Mouse (Mus musculus): ENCODE measurements at regions not wholly inside any gene's neighbourhood (a gene's known extent, or its start where the extent isn't known, plus 50 kb on each side); places are given as distances from the start of the nearest gene placed in this dataset.

GRCm38 (mm10) chr16:56380680-56381079 lies 97.0 kb upstream of the Abi3bp start:
- no peak for DNase-seq (ENCODE audit: low spot score)
- Histone ChIP-seq H3K27ac (replicated peaks) (no peak overlapping the region), H3K4me1 (replicated peaks; ENCODE audit: control insufficient read depth, insufficient read depth) (no peaks in the 10 kb centered on the region), H3K9ac (ENCODE audit: low read length) (no peak overlapping the region), H3K9me3 (ENCODE audit: control insufficient read depth, low read length) (no peaks in the 10 kb centered on the region), H3K4me3 (ENCODE audit: low read depth, low read length) (no peak overlapping the region), H3K36me3 (ENCODE audit: control insufficient read depth, insufficient read depth, low read length) (no peaks in the 10 kb centered on the region), H3K27me3 (ENCODE audit: control insufficient read depth, insufficient read depth, low read length) (no peaks in the 10 kb centered on the region), H3K4me2 (replicated peaks; ENCODE audit: low read depth) (no peak overlapping the region)
- TF ChIP-seq CTCF (IDR thresholded peaks at IDR 0.05; ENCODE audit: low read depth) = no peak
- TF ChIP-seq EP300 (optimal IDR thresholded peaks at IDR 0.05) = no peak
- no peak for ATAC-seq (ENCODE audit: low FRiP score, low TSS enrichment)
- WGBS = 59% methylated on average over 4 of the region's 4 CpGs

DNA sequence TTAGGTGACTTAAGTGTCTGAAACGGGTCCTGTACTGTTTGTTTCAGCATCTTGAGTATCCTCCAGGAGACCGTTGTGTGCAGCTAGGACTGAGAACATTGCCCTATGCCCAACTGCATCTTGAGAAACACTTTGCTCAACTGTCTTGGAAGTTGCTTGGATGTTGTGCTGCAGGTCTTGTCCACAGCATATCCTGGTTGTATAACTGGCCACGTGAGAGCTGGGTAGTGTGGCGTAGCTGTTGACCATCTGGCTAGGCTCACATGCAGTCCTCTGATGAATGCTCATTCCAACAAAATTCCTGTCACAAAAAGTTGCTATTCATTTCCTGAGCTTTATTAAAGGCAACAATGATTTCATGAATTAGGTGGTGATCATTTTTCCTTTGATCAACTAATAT lies 91.1 kb upstream of the Abi3bp start:
- ATAC-seq (ENCODE audit: low FRiP score, low TSS enrichment) (no peak), DNase-seq (ENCODE audit: low spot score) (no peak)
- no peak overlapping the region for H3K27ac ChIP-seq (replicated peaks)

GRCm38 (mm10) chr16:56392843-56393242 lies 84.8 kb upstream of the Abi3bp start:
- Histone ChIP-seq H3K27me3 (ENCODE audit: control insufficient read depth, insufficient read depth, low read length) (no peaks in the 10 kb centered on the region), H3K9me3 (ENCODE audit: control insufficient read depth, low read length) (no peaks in the 10 kb centered on the region), H3K36me3 (ENCODE audit: control insufficient read depth, insufficient read depth, low read length) (no peaks in the 10 kb centered on the region), H3K27ac (replicated peaks) (no peak overlapping the region), H3K9ac (ENCODE audit: low read length) (no peak overlapping the region), H3K4me3 (ENCODE audit: low read depth, low read length) (no peak overlapping the region), H3K4me2 (replicated peaks; ENCODE audit: low read depth) (no peak overlapping the region), H3K4me1 (replicated peaks; ENCODE audit: control insufficient read depth, insufficient read depth) (no peaks in the 10 kb centered on the region)
- TF ChIP-seq CTCF (IDR thresholded peaks at IDR 0.05; ENCODE audit: low read depth) (no peak), EP300 (optimal IDR thresholded peaks at IDR 0.05) (no peak)
- no peak for DNase-seq (ENCODE audit: low spot score)
- 63% methylated on average over 3 of the region's 3 CpGs for WGBS
- ATAC-seq (ENCODE audit: low FRiP score, low TSS enrichment) = no peak

More for the DNA sequence above, 91.1 kb upstream of the Abi3bp start:
- no peaks in the 10 kb centered on the region for H3K27me3 ChIP-seq (ENCODE audit: control insufficient read depth, insufficient read depth, low read length)
- H3K4me2 ChIP-seq (replicated peaks; ENCODE audit: low read depth) = no peak overlapping the region
- H3K9ac ChIP-seq (ENCODE audit: low read length) = no peak overlapping the region
- H3K4me3 ChIP-seq (ENCODE audit: low read depth, low read length) = no peak overlapping the region
- no peaks in the 10 kb centered on the region for H3K36me3 ChIP-seq (ENCODE audit: control insufficient read depth, insufficient read depth, low read length)
- TF ChIP-seq EP300 (optimal IDR thresholded peaks at IDR 0.05) = no peak
- TF ChIP-seq CTCF (IDR thresholded peaks at IDR 0.05; ENCODE audit: low read depth) = no peak
- no peaks in the 10 kb centered on the region for H3K9me3 ChIP-seq (ENCODE audit: control insufficient read depth, low read length)
- WGBS = 83% methylated on average over 4 of the region's 4 CpGs
- no peaks in the 10 kb centered on the region for H3K4me1 ChIP-seq (replicated peaks; ENCODE audit: control insufficient read depth, insufficient read depth)

DNA sequence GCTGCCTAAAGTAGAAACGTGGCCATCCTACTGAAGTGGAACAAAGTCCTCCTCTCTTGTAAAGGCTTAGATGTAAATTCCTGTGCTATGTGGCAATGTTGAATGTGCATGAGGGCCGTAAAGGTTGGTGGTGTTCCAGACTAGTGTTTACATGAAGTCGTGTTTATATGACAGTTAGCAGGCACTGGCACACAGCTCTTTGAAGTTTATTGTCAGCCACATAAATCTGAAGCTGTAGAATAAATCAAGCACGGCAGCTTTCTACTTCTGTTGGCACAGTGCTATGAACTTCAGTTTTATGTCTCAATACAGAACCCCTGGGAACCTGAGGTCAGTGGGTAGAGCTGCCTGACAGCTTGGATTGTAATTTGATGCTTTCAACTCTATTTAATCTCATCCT lies 81.1 kb upstream of the Abi3bp start:
- peak overlapping the region; percentile 3; the same call in 1 of the 2 replicates for H3K27ac ChIP-seq (replicated peaks)
- no peak overlapping the region for H3K4me3 ChIP-seq (ENCODE audit: low read depth, low read length)
- ATAC-seq (ENCODE audit: low FRiP score, low TSS enrichment) = peak; percentile 18; the same call in 1 of the 2 replicates
- no peaks in the 10 kb centered on the region for H3K4me1 ChIP-seq (replicated peaks; ENCODE audit: control insufficient read depth, insufficient read depth)
- H3K9ac ChIP-seq (ENCODE audit: low read length) = no peak overlapping the region
- H3K27me3 ChIP-seq (ENCODE audit: control insufficient read depth, insufficient read depth, low read length) = no peaks in the 10 kb centered on the region
- TF ChIP-seq EP300 (optimal IDR thresholded peaks at IDR 0.05) = no peak
- 0 out of 2 replicates have a peak, but pooled peaks have one; percentile 2 for TF ChIP-seq CTCF (IDR thresholded peaks at IDR 0.05; ENCODE audit: low read depth)
- 16% methylated on average over 4 of the region's 4 CpGs for WGBS
- no peak for DNase-seq (ENCODE audit: low spot score)
- no peak overlapping the region for H3K4me2 ChIP-seq (replicated peaks; ENCODE audit: low read depth)
- H3K36me3 ChIP-seq (ENCODE audit: control insufficient read depth, insufficient read depth, low read length) = no peaks in the 10 kb centered on the region
- no peaks in the 10 kb centered on the region for H3K9me3 ChIP-seq (ENCODE audit: control insufficient read depth, low read length)

GRCm38 (mm10) chr16:56399541-56399940 lies 78.1 kb upstream of the Abi3bp start:
- no peaks in the 10 kb centered on the region for H3K27me3 ChIP-seq (ENCODE audit: control insufficient read depth, insufficient read depth, low read length)
- no peak overlapping the region for H3K9ac ChIP-seq (ENCODE audit: low read length)
- no peaks in the 10 kb centered on the region for H3K4me1 ChIP-seq (replicated peaks; ENCODE audit: control insufficient read depth, insufficient read depth)
- ATAC-seq (ENCODE audit: low FRiP score, low TSS enrichment) (no peak), DNase-seq (ENCODE audit: low spot score) (no peak)
- H3K4me3 ChIP-seq (ENCODE audit: low read depth, low read length) = no peak overlapping the region
- TF ChIP-seq EP300 (optimal IDR thresholded peaks at IDR 0.05) = no peak
- no peak for TF ChIP-seq CTCF (IDR thresholded peaks at IDR 0.05; ENCODE audit: low read depth)
- no peak overlapping the region for H3K27ac ChIP-seq (replicated peaks)
- H3K36me3 ChIP-seq (ENCODE audit: control insufficient read depth, insufficient read depth, low read length) = no peaks in the 10 kb centered on the region
- 86% methylated on average over 4 of the region's 4 CpGs for WGBS
- no peak overlapping the region for H3K4me2 ChIP-seq (replicated peaks; ENCODE audit: low read depth)
- no peaks in the 10 kb centered on the region for H3K9me3 ChIP-seq (ENCODE audit: control insufficient read depth, low read length)

DNA sequence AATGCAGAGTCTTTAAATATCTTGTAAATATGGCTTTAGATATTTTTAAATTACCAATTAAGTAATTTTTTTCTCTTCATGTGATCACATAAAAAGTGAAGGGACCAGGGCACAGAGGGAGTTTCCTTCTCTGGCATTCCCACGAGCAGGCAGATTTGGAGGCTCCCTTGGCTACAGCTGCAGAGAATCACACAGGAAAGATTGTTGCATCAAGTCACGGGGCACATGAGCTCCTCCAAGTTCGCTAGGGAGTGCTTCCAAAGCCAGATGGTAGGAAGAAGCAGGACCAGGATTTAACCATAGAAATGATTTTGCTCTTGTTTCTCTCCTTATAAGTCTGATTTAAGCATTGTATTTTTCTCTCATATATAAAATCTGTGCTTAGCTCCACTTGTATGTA lies 53.9 kb upstream of the Abi3bp start:
- Histone ChIP-seq H3K4me1 (replicated peaks; ENCODE audit: control insufficient read depth, insufficient read depth) (no peaks in the 10 kb centered on the region), H3K27me3 (ENCODE audit: control insufficient read depth, insufficient read depth, low read length) (no peaks in the 10 kb centered on the region), H3K36me3 (ENCODE audit: control insufficient read depth, insufficient read depth, low read length) (no peaks in the 10 kb centered on the region), H3K9ac (ENCODE audit: low read length) (no peak overlapping the region), H3K27ac (replicated peaks) (no peak overlapping the region), H3K4me3 (ENCODE audit: low read depth, low read length) (no peak overlapping the region), H3K9me3 (ENCODE audit: control insufficient read depth, low read length) (no peaks in the 10 kb centered on the region), H3K4me2 (replicated peaks; ENCODE audit: low read depth) (no peak overlapping the region)
- TF ChIP-seq EP300 (optimal IDR thresholded peaks at IDR 0.05) (no peak), CTCF (IDR thresholded peaks at IDR 0.05; ENCODE audit: low read depth) (no peak)
- no peak for ATAC-seq (ENCODE audit: low FRiP score, low TSS enrichment)
- no peak for DNase-seq (ENCODE audit: low spot score)
- 43% methylated on average over 3 of the region's 3 CpGs for WGBS

Data from stomach, postnatal 0 days (tissue).